Mouse (Mus musculus): Measurements from ENCODE around the gene Rps26. TPM values are rescaled to one million over a fixed set of nuclear protein-coding genes. Genes with fewer than 3 reads are reported as not detected.
A peak's percentile ranks its signal among the peaks of the same experiment; 100 is the strongest.

Gene Rps26
- polyA plus RNA-seq (2014; fragmentation: Nextera tagmentation; extraction: Ambion mirVana), result 576 and 629 TPM in 2 replicates

GRCm38 (mm10) chr10:128626311-128627310 lies at the start of gene Rps26:
Gene Rps26, minus strand, starts transcription at chr10:128626747.
- ATAC-seq (replicated peaks; ENCODE audit: low FRiP score) (peak; percentile 95), DNase-seq (ENCODE audit: low spot score) (peak; percentile 88)
- Histone ChIP-seq H3K36me3 (ENCODE audit: control insufficient read depth, insufficient read depth, low read length) (peaks cover 17% of the 10 kb centered on the region), H3K4me2 (ENCODE audit: low read depth, low read length, severe bottlenecking) (peak within 1 kb of the TSS; percentile 88), H3K4me1 (replicated peaks; ENCODE audit: control insufficient read depth, insufficient read depth, low read length) (peaks cover 3% of the 10 kb centered on the region; the same call in 1 of the 2 replicates), H3K4me3 (ENCODE audit: low read depth, low read length) (peak within 1 kb of the TSS; percentile 68), H3K27ac (ENCODE audit: low read depth, low read length) (peak within 1 kb of the TSS; percentile 39), H3K9me3 (ENCODE audit: control insufficient read depth, low read length) (no peaks in the 10 kb centered on the region), H3K9ac (ENCODE audit: low read length) (peak within 1 kb of the TSS; percentile 97), H3K27me3 (ENCODE audit: control insufficient read depth, insufficient read depth, low read length) (no peaks in the 10 kb centered on the region)
- WGBS, result under 1% methylated on average over 40 of the region's 40 CpGs

GRCm38 (mm10) chr10:128674469-128675008 lies 48.0 kb upstream of the Rps26 start:
- H3K36me3 ChIP-seq (ENCODE audit: control insufficient read depth, insufficient read depth, low read length), result no peaks in the 10 kb centered on the region
- peak overlapping the region; percentile 63 for H3K4me3 ChIP-seq (ENCODE audit: low read depth, low read length)
- no peak for DNase-seq (ENCODE audit: low spot score)
- H3K27ac ChIP-seq (ENCODE audit: low read depth, low read length), result no peak overlapping the region
- ATAC-seq (replicated peaks; ENCODE audit: low FRiP score), result no peak
- H3K9ac ChIP-seq (ENCODE audit: low read length), result peak overlapping the region; percentile 14; the same call in 1 of the 2 replicates
- H3K4me2 ChIP-seq (ENCODE audit: low read depth, low read length, severe bottlenecking), result peak overlapping the region; percentile 95
- H3K9me3 ChIP-seq (ENCODE audit: control insufficient read depth, low read length), result no peaks in the 10 kb centered on the region
- peaks cover 4% of the 10 kb centered on the region for H3K4me1 ChIP-seq (replicated peaks; ENCODE audit: control insufficient read depth, insufficient read depth, low read length)
- no peaks in the 10 kb centered on the region for H3K27me3 ChIP-seq (ENCODE audit: control insufficient read depth, insufficient read depth, low read length)
- 3% methylated on average over 9 of the region's 9 CpGs for WGBS

- Histone ChIP-seq H3K4me1 (replicated peaks; ENCODE audit: control insufficient read depth, insufficient read depth, low read length) (peaks cover 4% of the 10 kb centered on the region), H3K27me3 (ENCODE audit: control insufficient read depth, insufficient read depth, low read length) (no peaks in the 10 kb centered on the region), H3K9ac (ENCODE audit: low read length) (peak within 1 kb of the TSS; percentile 63), H3K4me2 (ENCODE audit: low read depth, low read length, severe bottlenecking) (peak within 1 kb of the TSS; percentile 95), H3K9me3 (ENCODE audit: control insufficient read depth, low read length) (no peaks in the 10 kb centered on the region), H3K4me3 (ENCODE audit: low read depth, low read length) (peak within 1 kb of the TSS; percentile 63), H3K27ac (ENCODE audit: low read depth, low read length) (peak within 1 kb of the TSS; percentile 31), H3K36me3 (ENCODE audit: control insufficient read depth, insufficient read depth, low read length) (no peaks in the 10 kb centered on the region)
- under 1% methylated on average over 55 of the region's 60 CpGs for WGBS
- ATAC-seq (replicated peaks; ENCODE audit: low FRiP score), result peak; percentile 95
- DNase-seq (ENCODE audit: low spot score), result peak; percentile 95
Observed at GRCm38 (mm10) chr10:128673763-128674468, 47.4 kb upstream of the Rps26 start, which contains the start of gene Suox. Gene Suox, minus strand, starts transcription at chr10:128674073.

- Histone ChIP-seq H3K4me2 (ENCODE audit: low read depth, low read length, severe bottlenecking) (no peak overlapping the region), H3K4me3 (ENCODE audit: low read depth, low read length) (no peak overlapping the region), H3K4me1 (replicated peaks; ENCODE audit: control insufficient read depth, insufficient read depth, low read length) (peaks cover 4% of the 10 kb centered on the region), H3K36me3 (ENCODE audit: control insufficient read depth, insufficient read depth, low read length) (no peaks in the 10 kb centered on the region), H3K9me3 (ENCODE audit: control insufficient read depth, low read length) (no peaks in the 10 kb centered on the region), H3K27me3 (ENCODE audit: control insufficient read depth, insufficient read depth, low read length) (no peaks in the 10 kb centered on the region), H3K9ac (ENCODE audit: low read length) (no peak overlapping the region), H3K27ac (ENCODE audit: low read depth, low read length) (no peak overlapping the region)
- 93% methylated on average over 9 of the region's 9 CpGs for WGBS
- ATAC-seq (replicated peaks; ENCODE audit: low FRiP score) (no peak), DNase-seq (ENCODE audit: low spot score) (no peak)
Observed at GRCm38 (mm10) chr10:128671148-128671547, 44.6 kb upstream of the Rps26 start.

GRCm38 (mm10) chr10:128668790-128669672 lies 42.5 kb upstream of the Rps26 start:
- peak; percentile 83 for DNase-seq (ENCODE audit: low spot score)
- H3K27me3 ChIP-seq (ENCODE audit: control insufficient read depth, insufficient read depth, low read length), result no peaks in the 10 kb centered on the region
- no peaks in the 10 kb centered on the region for H3K36me3 ChIP-seq (ENCODE audit: control insufficient read depth, insufficient read depth, low read length)
- H3K9me3 ChIP-seq (ENCODE audit: control insufficient read depth, low read length), result no peaks in the 10 kb centered on the region
- peak overlapping the region; percentile 66 for H3K4me3 ChIP-seq (ENCODE audit: low read depth, low read length)
- ATAC-seq (replicated peaks; ENCODE audit: low FRiP score), result peak; percentile 60
- under 1% methylated on average over 42 of the region's 42 CpGs for WGBS
- H3K4me1 ChIP-seq (replicated peaks; ENCODE audit: control insufficient read depth, insufficient read depth, low read length), result peaks cover 4% of the 10 kb centered on the region
- no peak overlapping the region for H3K27ac ChIP-seq (ENCODE audit: low read depth, low read length)
- H3K9ac ChIP-seq (ENCODE audit: low read length), result peak overlapping the region; percentile 74
- H3K4me2 ChIP-seq (ENCODE audit: low read depth, low read length, severe bottlenecking), result peak overlapping the region; percentile 79

- H3K27ac ChIP-seq (ENCODE audit: low read depth, low read length), result no peak overlapping the region
- WGBS, result 93% methylated on average over 2 of the region's 2 CpGs
- H3K4me2 ChIP-seq (ENCODE audit: low read depth, low read length, severe bottlenecking), result no peak overlapping the region
- no peaks in the 10 kb centered on the region for H3K36me3 ChIP-seq (ENCODE audit: control insufficient read depth, insufficient read depth, low read length)
- no peak overlapping the region for H3K9ac ChIP-seq (ENCODE audit: low read length)
- ATAC-seq (replicated peaks; ENCODE audit: low FRiP score) (no peak), DNase-seq (ENCODE audit: low spot score) (no peak)
- H3K27me3 ChIP-seq (ENCODE audit: control insufficient read depth, insufficient read depth, low read length), result no peaks in the 10 kb centered on the region
- no peaks in the 10 kb centered on the region for H3K9me3 ChIP-seq (ENCODE audit: control insufficient read depth, low read length)
- no peaks in the 10 kb centered on the region for H3K4me1 ChIP-seq (replicated peaks; ENCODE audit: control insufficient read depth, insufficient read depth, low read length)
- H3K4me3 ChIP-seq (ENCODE audit: low read depth, low read length), result no peak overlapping the region
Observed at GRCm38 (mm10) chr10:128665806-128666205, 39.3 kb upstream of the Rps26 start.

GRCm38 (mm10) chr10:128665307-128665706 lies 38.8 kb upstream of the Rps26 start:
- Histone ChIP-seq H3K27me3 (ENCODE audit: control insufficient read depth, insufficient read depth, low read length) (no peaks in the 10 kb centered on the region), H3K4me3 (ENCODE audit: low read depth, low read length) (no peak overlapping the region), H3K27ac (ENCODE audit: low read depth, low read length) (no peak overlapping the region), H3K9me3 (ENCODE audit: control insufficient read depth, low read length) (no peaks in the 10 kb centered on the region), H3K4me1 (replicated peaks; ENCODE audit: control insufficient read depth, insufficient read depth, low read length) (no peaks in the 10 kb centered on the region), H3K4me2 (ENCODE audit: low read depth, low read length, severe bottlenecking) (no peak overlapping the region), H3K9ac (ENCODE audit: low read length) (no peak overlapping the region), H3K36me3 (ENCODE audit: control insufficient read depth, insufficient read depth, low read length) (no peaks in the 10 kb centered on the region)
- 91% methylated on average over 3 of the region's 3 CpGs for WGBS
- DNase-seq (ENCODE audit: low spot score) (no peak), ATAC-seq (replicated peaks; ENCODE audit: low FRiP score) (no peak)

All from forebrain, embryonic 11.5 days (tissue).